Mouse (Mus musculus) ES-E14 (cell line): ENCODE data around the gene Exoc4.

Experiments used
- CHD2 ChIP-seq: IDR thresholded peaks from 2 replicates; pipeline ENCODE4 v1.6.1; 2014; ENCODE audit warnings: mild to moderate bottlenecking, low read depth, low read length, inconsistent platforms
- HCFC1 ChIP-seq: IDR thresholded peaks from 2 replicates; pipeline ENCODE4 v1.6.1; 2012; ENCODE audit warnings: low read length, inconsistent platforms, borderline replicate concordance; ENCODE audit not compliant: insufficient read depth
- ZC3H11A ChIP-seq: IDR thresholded peaks from 2 replicates; pipeline ENCODE4 v1.6.1; 2012; ENCODE audit warnings: low read depth, mild to moderate bottlenecking, inconsistent platforms, low read length, borderline replicate concordance
- ZNF384 ChIP-seq: IDR thresholded peaks from 2 replicates; pipeline ENCODE4 v1.6.1; 2012; ENCODE audit warnings: low read depth, low read length, inconsistent platforms

GRCm38 (mm10) chr6:33507134-33507533, 258.2 kb downstream of the Exoc4 start:
- TF ChIP-seq ZNF384 (no peak), ZC3H11A (no peak), HCFC1 (no peak), CHD2 (no peak)
